Mouse (Mus musculus): Measurements from ENCODE around the gene Wdr63.

- no peak for TF ChIP-seq FLI1 (IDR thresholded peaks at IDR 0.05; ENCODE audit: low read length)
- no peak for TF ChIP-seq GATA1 (IDR thresholded peaks at IDR 0.05; ENCODE audit: borderline replicate concordance, low read length)
Measured at GRCm38 (mm10) chr3:146047704-146048207, 60.2 kb downstream of the Wdr63 start.
